Mouse (Mus musculus): ENCODE results near the gene Tnrc6b. TPM values are rescaled to one million over a fixed set of nuclear protein-coding genes. Genes with fewer than 3 reads are reported as not detected.

Tnrc6b gene
- total RNA-seq, 1 experiment, result 37.0 TPM

DNA sequence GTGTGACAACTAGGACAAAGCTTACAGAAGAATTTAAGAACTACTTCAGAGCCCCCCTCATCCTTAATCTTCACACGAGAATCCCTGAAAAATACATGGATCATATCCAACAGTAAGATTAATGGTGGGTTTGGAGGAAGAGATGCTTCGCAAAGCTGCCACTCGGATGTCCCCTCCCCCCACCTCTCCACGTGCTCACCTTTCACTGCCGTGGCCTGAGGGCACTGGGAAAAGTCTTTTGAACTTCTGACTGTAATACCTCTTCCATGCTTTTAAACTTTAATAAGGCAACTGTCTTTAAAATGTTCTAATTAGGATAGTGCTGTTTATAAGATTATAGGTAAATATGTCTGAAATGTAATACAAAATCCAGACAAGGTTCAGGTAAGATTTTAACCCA is 263.2 kb downstream of the Tnrc6b start:
- Histone ChIP-seq H3K4me1 (ENCODE audit: control insufficient read depth in 2 of 2, insufficient read depth in 2 of 2, low read length in 2 of 2, poor library complexity in 1 of 2) (peaks cover 0 to 5% of the 10 kb centered on the region in 2 experiments; a peak in 1 of 4 replicates), H3K4me3 (ENCODE audit: insufficient read depth in 1 of 2, low read depth in 1 of 2, low read length in 2 of 2, poor library complexity in 1 of 2, severe bottlenecking in 1 of 2) (no peak overlapping the region), H3K9ac (ENCODE audit: insufficient read depth, low read depth, low read length, poor library complexity, severe bottlenecking) (no peak overlapping the region), H3K27ac (ENCODE audit: insufficient read depth, low read depth, low read length, poor library complexity, severe bottlenecking) (no peak overlapping the region), H3K9me3 (ENCODE audit: control insufficient read depth, insufficient read depth, low read depth, low read length) (no peaks in the 10 kb centered on the region), H3K36me3 (ENCODE audit: control insufficient read depth, insufficient read depth, low read length, poor library complexity, severe bottlenecking) (peaks cover 6% of the 10 kb centered on the region)
- no peak for TF ChIP-seq ZC3H11A (IDR thresholded peaks at IDR 0.05; ENCODE audit: borderline replicate concordance, low read depth, low read length)
- no peak for TF ChIP-seq CHD2 (IDR thresholded peaks at IDR 0.05; ENCODE audit: low read depth, low read length)
- no peak for TF ChIP-seq HCFC1 (IDR thresholded peaks at IDR 0.05; ENCODE audit: borderline replicate concordance, insufficient read depth, low read length)
- TF ChIP-seq ZNF384 (IDR thresholded peaks at IDR 0.05; ENCODE audit: low read depth, low read length), result no peak
- TF ChIP-seq MAFK (IDR thresholded peaks at IDR 0.05; ENCODE audit: insufficient read depth, low read depth, low read length), result no peak
- DNase-seq (ENCODE audit: low read depth, low spot score), result no peak
- in situ Hi-C loops (cut with MboI; ENCODE audit: low sequenced_read_pairs in 2 of 2, unreplicated experiment in 2 of 2), result no loop called here

DNA sequence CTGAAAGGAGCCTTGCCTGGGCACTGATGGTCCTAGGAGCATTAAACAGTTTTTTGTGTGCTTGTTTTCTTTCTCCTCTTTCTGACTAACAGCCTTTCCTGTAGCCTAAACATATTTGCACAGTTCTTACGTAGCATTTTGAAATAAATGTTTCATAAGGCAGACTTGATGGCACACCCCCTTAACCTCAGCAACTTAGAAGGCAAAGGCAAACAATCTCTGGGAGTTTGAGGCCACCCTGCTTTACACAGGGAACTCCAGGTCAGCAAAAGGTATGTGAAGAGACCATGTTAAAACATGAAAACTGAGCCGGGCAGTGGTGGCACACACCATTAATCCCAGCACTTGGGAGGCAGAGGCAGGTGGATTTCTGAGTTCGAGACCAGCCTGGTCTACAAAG is 264.6 kb downstream of the Tnrc6b start:
- Histone ChIP-seq H3K4me1 (ENCODE audit: control insufficient read depth in 2 of 2, insufficient read depth in 2 of 2, low read length in 2 of 2, poor library complexity in 1 of 2) (peaks cover 0 to 5% of the 10 kb centered on the region in 2 experiments; a peak in 1 of 4 replicates), H3K9ac (ENCODE audit: insufficient read depth, low read depth, low read length, poor library complexity, severe bottlenecking) (no peak overlapping the region), H3K27ac (ENCODE audit: insufficient read depth, low read depth, low read length, poor library complexity, severe bottlenecking) (no peak overlapping the region), H3K4me3 (ENCODE audit: insufficient read depth in 1 of 2, low read depth in 1 of 2, low read length in 2 of 2, poor library complexity in 1 of 2, severe bottlenecking in 1 of 2) (no peak overlapping the region), H3K36me3 (ENCODE audit: control insufficient read depth, insufficient read depth, low read length, poor library complexity, severe bottlenecking) (no peaks in the 10 kb centered on the region), H3K9me3 (ENCODE audit: control insufficient read depth, insufficient read depth, low read depth, low read length) (no peaks in the 10 kb centered on the region)
- DNase-seq (ENCODE audit: low read depth, low spot score), result no peak
- no peak for TF ChIP-seq MAFK (IDR thresholded peaks at IDR 0.05; ENCODE audit: insufficient read depth, low read depth, low read length)
- TF ChIP-seq HCFC1 (IDR thresholded peaks at IDR 0.05; ENCODE audit: borderline replicate concordance, insufficient read depth, low read length), result no peak
- no peak for TF ChIP-seq CHD2 (IDR thresholded peaks at IDR 0.05; ENCODE audit: low read depth, low read length)
- TF ChIP-seq ZC3H11A (IDR thresholded peaks at IDR 0.05; ENCODE audit: borderline replicate concordance, low read depth, low read length), result no peak
- TF ChIP-seq ZNF384 (IDR thresholded peaks at IDR 0.05; ENCODE audit: low read depth, low read length), result no peak
- in situ Hi-C loops (cut with MboI; ENCODE audit: low sequenced_read_pairs in 2 of 2, unreplicated experiment in 2 of 2), result no loop called here

- H3K9ac ChIP-seq (ENCODE audit: insufficient read depth, low read depth, low read length, poor library complexity, severe bottlenecking), result peak within 1 kb of the TSS; percentile 89
- no peaks in the 10 kb centered on the region for H3K9me3 ChIP-seq (ENCODE audit: control insufficient read depth, insufficient read depth, low read depth, low read length)
- peak within 1 kb of the TSS; percentile 76 to 98 for H3K4me3 ChIP-seq (ENCODE audit: insufficient read depth in 1 of 2, low read depth in 1 of 2, low read length in 2 of 2, poor library complexity in 1 of 2, severe bottlenecking in 1 of 2)
- in situ Hi-C loops (cut with MboI; ENCODE audit: low sequenced_read_pairs in 2 of 2, unreplicated experiment in 2 of 2), result no loop called here
- H3K4me1 ChIP-seq (ENCODE audit: control insufficient read depth in 2 of 2, insufficient read depth in 2 of 2, low read length in 2 of 2, poor library complexity in 1 of 2), result peaks cover 0 to 5% of the 10 kb centered on the region in 2 experiments; a peak in 1 of 4 replicates
- no peaks in the 10 kb centered on the region for H3K36me3 ChIP-seq (ENCODE audit: control insufficient read depth, insufficient read depth, low read length, poor library complexity, severe bottlenecking)
- no peak for TF ChIP-seq CHD2 (IDR thresholded peaks at IDR 0.05; ENCODE audit: low read depth, low read length)
- peak; percentile 97 for TF ChIP-seq HCFC1 (IDR thresholded peaks at IDR 0.05; ENCODE audit: borderline replicate concordance, insufficient read depth, low read length)
- no peak for TF ChIP-seq ZC3H11A (IDR thresholded peaks at IDR 0.05; ENCODE audit: borderline replicate concordance, low read depth, low read length)
- no peak within 1 kb of the TSS for H3K27ac ChIP-seq (ENCODE audit: insufficient read depth, low read depth, low read length, poor library complexity, severe bottlenecking)
- DNase-seq (ENCODE audit: low read depth, low spot score), result peak; percentile 75
These were observed 266.7 kb downstream of the Tnrc6b start, which contains the start of gene Sgsm3 for GRCm38 (mm10) chr15:80977620-80978334. Gene Sgsm3 (plus strand): TSS chr15:80977765.

DNA sequence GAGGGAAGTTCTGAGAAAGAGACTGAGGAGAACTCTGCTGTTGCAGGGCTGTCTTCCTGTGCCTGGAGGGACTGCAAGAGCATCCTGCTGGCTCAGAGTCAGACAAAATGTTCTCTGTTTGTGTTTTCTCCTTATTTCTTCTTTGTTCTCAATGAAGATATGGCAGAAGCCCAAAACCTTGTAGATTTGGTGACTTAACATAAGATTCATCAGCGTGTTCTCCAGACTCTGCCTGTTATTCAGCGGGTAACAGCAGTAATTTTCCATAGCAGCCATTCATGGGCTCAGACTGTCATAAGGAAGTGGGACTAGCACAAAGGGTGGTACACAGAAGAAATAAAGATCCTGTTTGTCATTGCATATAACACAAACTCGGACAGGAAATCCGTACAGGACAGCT is 268.5 kb downstream of the Tnrc6b start:
- no peak overlapping the region for H3K27ac ChIP-seq (ENCODE audit: insufficient read depth, low read depth, low read length, poor library complexity, severe bottlenecking)
- in situ Hi-C loops (cut with MboI; ENCODE audit: low sequenced_read_pairs in 2 of 2, unreplicated experiment in 2 of 2), result no loop called here
- no peak overlapping the region for H3K9ac ChIP-seq (ENCODE audit: insufficient read depth, low read depth, low read length, poor library complexity, severe bottlenecking)
- peaks cover 0 to 5% of the 10 kb centered on the region in 2 experiments; a peak in 1 of 4 replicates for H3K4me1 ChIP-seq (ENCODE audit: control insufficient read depth in 2 of 2, insufficient read depth in 2 of 2, low read length in 2 of 2, poor library complexity in 1 of 2)
- DNase-seq (ENCODE audit: low read depth, low spot score), result no peak
- TF ChIP-seq ZNF384 (IDR thresholded peaks at IDR 0.05; ENCODE audit: low read depth, low read length), result no peak
- H3K4me3 ChIP-seq (ENCODE audit: insufficient read depth in 1 of 2, low read depth in 1 of 2, low read length in 2 of 2, poor library complexity in 1 of 2, severe bottlenecking in 1 of 2), result no peak overlapping the region
- no peaks in the 10 kb centered on the region for H3K36me3 ChIP-seq (ENCODE audit: control insufficient read depth, insufficient read depth, low read length, poor library complexity, severe bottlenecking)
- H3K9me3 ChIP-seq (ENCODE audit: control insufficient read depth, insufficient read depth, low read depth, low read length), result no peaks in the 10 kb centered on the region

GRCm38 (mm10) chr15:80981176-80981575 is 270.1 kb downstream of the Tnrc6b start:
- H3K9ac ChIP-seq (ENCODE audit: insufficient read depth, low read depth, low read length, poor library complexity, severe bottlenecking), result no peak overlapping the region
- no peaks in the 10 kb centered on the region for H3K36me3 ChIP-seq (ENCODE audit: control insufficient read depth, insufficient read depth, low read length, poor library complexity, severe bottlenecking)
- in situ Hi-C loops (cut with MboI; ENCODE audit: low sequenced_read_pairs in 2 of 2, unreplicated experiment in 2 of 2), result no loop called here
- TF ChIP-seq ZNF384 (IDR thresholded peaks at IDR 0.05; ENCODE audit: low read depth, low read length) (no peak), HCFC1 (IDR thresholded peaks at IDR 0.05; ENCODE audit: borderline replicate concordance, insufficient read depth, low read length) (no peak), ZC3H11A (IDR thresholded peaks at IDR 0.05; ENCODE audit: borderline replicate concordance, low read depth, low read length) (no peak), CHD2 (IDR thresholded peaks at IDR 0.05; ENCODE audit: low read depth, low read length) (no peak), MAFK (IDR thresholded peaks at IDR 0.05; ENCODE audit: insufficient read depth, low read depth, low read length) (no peak)
- H3K4me3 ChIP-seq (ENCODE audit: insufficient read depth in 1 of 2, low read depth in 1 of 2, low read length in 2 of 2, poor library complexity in 1 of 2, severe bottlenecking in 1 of 2), result no peak overlapping the region
- no peaks in the 10 kb centered on the region for H3K9me3 ChIP-seq (ENCODE audit: control insufficient read depth, insufficient read depth, low read depth, low read length)
- no peak overlapping the region for H3K27ac ChIP-seq (ENCODE audit: insufficient read depth, low read depth, low read length, poor library complexity, severe bottlenecking)
- DNase-seq (ENCODE audit: low read depth, low spot score), result no peak
- H3K4me1 ChIP-seq (ENCODE audit: control insufficient read depth in 2 of 2, insufficient read depth in 2 of 2, low read length in 2 of 2, poor library complexity in 1 of 2), result peaks cover 0 to 5% of the 10 kb centered on the region in 2 experiments; a peak in 1 of 4 replicates

All from ES-E14 (cell line).